Mouse (Mus musculus): Measurements from ENCODE around the gene Olfr1000.
"Not testable (repeated sequence)": the region's sequence is repeated elsewhere in the genome, so short reads cannot be mapped to it uniquely, and the experiment has no call there.

The Olfr1000 gene

GRCm38 (mm10) chr2:85611803-85612202, at the start of gene Olfr1000:
Olfr1000 (minus strand) TSS chr2:85611903.
- no peak for DNase-seq (ENCODE audit: low spot score in 2 of 2)

- DNase-seq (ENCODE audit: low spot score in 2 of 2) = no peak
These were observed 38.9 kb upstream of the Olfr1000 start, which contains the start of gene Olfr1002 for GRCm38 (mm10) chr2:85650604-85651003. Olfr1002 (minus strand) TSS chr2:85650704.

- not testable (repeated sequence) for DNase-seq (ENCODE audit: low spot score in 2 of 2)
These were observed 23.1 kb downstream of the Olfr1000 start, which contains the start of gene Olfr998 for GRCm38 (mm10) chr2:85588648-85589047. Olfr998 (plus strand) TSS chr2:85588948.

GRCm38 (mm10) chr2:85578915-85579314, 32.8 kb downstream of the Olfr1000 start, which contains the start of gene Olfr996:
Olfr996 (plus strand) TSS chr2:85579215.
- DNase-seq (ENCODE audit: low spot score in 2 of 2) = no peak

GRCm38 (mm10) chr2:85561187-85561586, 50.5 kb downstream of the Olfr1000 start:
- peak in 1 of 2 experiments; percentile 18 for DNase-seq (ENCODE audit: low spot score in 2 of 2)

GRCm38 (mm10) chr2:85560226-85560625, 51.5 kb downstream of the Olfr1000 start:
- no peak for DNase-seq (ENCODE audit: low spot score in 2 of 2)
